Comparison of ENCODE assay signal across 8 mouse cellular contexts in the genomic region with DNA sequence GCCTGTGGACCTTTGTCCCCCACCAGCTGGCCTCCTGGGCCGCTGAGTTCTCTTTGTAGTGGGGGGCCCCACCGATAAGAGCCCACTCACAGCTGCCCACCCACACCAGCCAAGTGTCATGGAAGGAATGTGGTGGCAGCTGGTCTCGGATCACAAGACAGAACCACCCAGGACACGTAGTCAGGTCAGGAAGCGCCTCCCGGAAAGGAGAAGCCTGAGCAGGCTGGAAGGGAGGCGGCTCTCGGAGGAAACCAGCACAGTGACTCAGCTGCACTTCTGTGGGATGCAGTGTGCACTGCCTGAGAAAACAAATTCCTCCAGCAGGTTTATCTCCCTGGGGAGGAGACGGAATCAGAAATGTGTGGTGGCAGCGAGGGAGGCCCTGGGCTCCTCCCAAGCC.
A peak's percentile ranks its signal among the peaks of the same experiment; 100 is the strongest.
DNase-seq lines count a peak whose midpoint lies in the region; ATAC-seq and TF ChIP-seq lines count a peak whose summit lies in the region.
"Had no signal": no experiment of that assay in that cellular context is flagged by ENCODE, and none has a peak within 500 bp of the region (broad histone marks: within the 10 kb centered on the region; RNA-seq: fewer than 3 reads in every experiment).

No protein-coding gene starts in this region.

- 26% methylated on average over 10 of the region's 10 CpGs for WGBS in heart, embryonic 16.5 days
- 24% methylated on average over 10 of the region's 10 CpGs for WGBS in liver, embryonic 13.5 days (ENCODE audit: insufficient replicate concordance)
- WGBS in midbrain, postnatal 0 days, result 78% methylated on average over 10 of the region's 10 CpGs

- ATAC-seq in heart, embryonic 16.5 days (replicated peaks; ENCODE audit: extremely low read depth, insufficient read depth, low FRiP score), result peak; percentile 46
- ATAC-seq in liver, embryonic 13.5 days (ENCODE audit: low read depth), result peak; percentile 32; the same call in 1 of the 2 replicates
- ATAC-seq in erythroblast, adult 5-6 weeks (replicated peaks; ENCODE audit: low FRiP score, poor library complexity, severe bottlenecking), result no peak
- no peak for ATAC-seq in midbrain, postnatal 0 days (ENCODE audit: low FRiP score)

- H3K9me3 ChIP-seq in heart, embryonic 16.5 days (replicated peaks; ENCODE audit: control insufficient read depth, low read length), result no peaks in the 10 kb centered on the region
- H3K9me3 ChIP-seq in liver, embryonic 13.5 days (replicated peaks), result no peaks in the 10 kb centered on the region
- H3K9me3 ChIP-seq in midbrain, postnatal 0 days (ENCODE audit: low read length), result no peaks in the 10 kb centered on the region

- no peaks in the 10 kb centered on the region for H3K36me3 ChIP-seq in heart, embryonic 16.5 days (ENCODE audit: control insufficient read depth, insufficient read depth)
- no peaks in the 10 kb centered on the region for H3K36me3 ChIP-seq in liver, embryonic 13.5 days
- H3K36me3 ChIP-seq in midbrain, postnatal 0 days (ENCODE audit: insufficient read depth, low read length), result no peaks in the 10 kb centered on the region

- peaks cover 57% of the 10 kb centered on the region for H3K4me1 ChIP-seq in heart, embryonic 16.5 days (ENCODE audit: control insufficient read depth, insufficient read depth, low read length)
- H3K4me1 ChIP-seq in liver, embryonic 13.5 days (replicated peaks), result peaks cover 52% of the 10 kb centered on the region
- no peaks in the 10 kb centered on the region for H3K4me1 ChIP-seq in midbrain, postnatal 0 days (ENCODE audit: insufficient read depth, low read length)

- no peaks in the 10 kb centered on the region for H3K27me3 ChIP-seq in heart, embryonic 16.5 days (ENCODE audit: control insufficient read depth, insufficient read depth, low read length)
- H3K27me3 ChIP-seq in liver, embryonic 13.5 days, result no peaks in the 10 kb centered on the region
- no peaks in the 10 kb centered on the region for H3K27me3 ChIP-seq in midbrain, postnatal 0 days (ENCODE audit: insufficient read depth, low read length)

- peak overlapping the region; percentile 14; the same call in 1 of the 2 replicates for H3K27ac ChIP-seq in heart, embryonic 16.5 days (ENCODE audit: low read length)
- no peak overlapping the region for H3K27ac ChIP-seq in liver, embryonic 13.5 days
- no peak overlapping the region for H3K27ac ChIP-seq in midbrain, postnatal 0 days (ENCODE audit: low read depth, low read length)
- H3K27ac ChIP-seq: liver, embryonic 14.5 days had no signal

- DNase-seq in 3T3-L1 (ENCODE audit: low read depth, low spot score) (peak; percentile 68), NIH3T3 (ENCODE audit: low read depth) (peak; percentile 51)
- no peak for DNase-seq in liver, embryonic 13.5 days
- DNase-seq in urinary bladder, postnatal 36 days (ENCODE audit: low spot score in 2 of 2), result peak; percentile 48 to 61
- DNase-seq in midbrain, postnatal 0 days (ENCODE audit: low spot score), result no peak

- H3K4me2 ChIP-seq in heart, embryonic 16.5 days (ENCODE audit: low read depth, low read length), result no peak overlapping the region
- H3K4me2 ChIP-seq in liver, embryonic 13.5 days, result no peak overlapping the region
- no peak overlapping the region for H3K4me2 ChIP-seq in midbrain, postnatal 0 days (ENCODE audit: low read depth, low read length, poor library complexity, severe bottlenecking)

- TF ChIP-seq CTCF in midbrain, postnatal 0 days (IDR thresholded peaks at IDR 0.05), result no peak

- H3K9ac ChIP-seq in heart, embryonic 16.5 days (ENCODE audit: low read length), result no peak overlapping the region
- H3K9ac ChIP-seq in liver, embryonic 13.5 days, result no peak overlapping the region
- no peak overlapping the region for H3K9ac ChIP-seq in midbrain, postnatal 0 days (replicated peaks; ENCODE audit: low read length, poor library complexity, severe bottlenecking)
- H3K9ac ChIP-seq: liver, embryonic 14.5 days had no signal

- H3K4me3 ChIP-seq in heart, embryonic 16.5 days (ENCODE audit: low read length), result no peak overlapping the region
- no peak overlapping the region for H3K4me3 ChIP-seq in liver, embryonic 13.5 days (replicated peaks)
- no peak overlapping the region for H3K4me3 ChIP-seq in midbrain, postnatal 0 days (ENCODE audit: low read depth, low read length)

Comparison
In these comparisons a context has a peak if more than half of its experiments do, and no peak if none do; other contexts are left out.
1. DNase-seq: peak in 3T3-L1 (single experiment), NIH3T3 (single experiment) and urinary bladder, postnatal 36 days (2 of 2); none in liver, embryonic 13.5 days (single experiment) and midbrain, postnatal 0 days (single experiment).
2. ATAC-seq: peak in heart, embryonic 16.5 days (single experiment) and liver, embryonic 13.5 days (single experiment); none in erythroblast, adult 5-6 weeks (single experiment) and midbrain, postnatal 0 days (single experiment).